Mouse (Mus musculus): ENCODE results near the gene Gm21698.
"Not testable (repeated sequence)": the region's sequence is repeated elsewhere in the genome, so short reads cannot be mapped to it uniquely, and the experiment has no call there.

DNA sequence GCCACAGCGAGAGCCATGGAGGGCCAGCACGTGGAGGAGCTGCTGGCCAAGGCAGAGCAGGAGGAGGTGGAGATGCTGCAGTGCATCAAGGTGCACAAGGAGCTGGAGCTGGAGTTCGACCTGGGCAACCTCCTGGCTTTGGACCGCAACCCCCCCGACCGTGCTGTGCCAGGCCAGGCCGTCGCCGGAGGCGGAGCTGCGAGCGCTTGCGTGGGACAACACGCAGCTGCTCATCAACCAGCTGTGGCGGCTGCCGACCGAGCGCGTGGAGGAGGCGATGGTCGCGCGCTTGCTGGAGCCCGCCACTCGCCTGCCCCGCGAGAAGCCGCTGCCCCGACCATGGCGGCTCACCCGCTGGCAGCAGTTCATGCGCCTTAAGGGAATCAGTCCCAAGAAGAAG is 31.8 kb downstream of the Gm21698 start:
- TF ChIP-seq POLR2A (IDR thresholded peaks at IDR 0.05; ENCODE audit: borderline replicate concordance, control insufficient read depth, low read depth, low read length); CTCF (IDR thresholded peaks at IDR 0.05; ENCODE audit: control insufficient read depth, insufficient read depth, low read length): not testable (repeated sequence)
